Mouse (Mus musculus) heart, postnatal 4 days (tissue): ENCODE measurements around the gene Itgal. TPM values are rescaled to one million over a fixed set of nuclear protein-coding genes. Genes with fewer than 3 reads are reported as not detected.
"Not testable (repeated sequence)": the region's sequence is repeated elsewhere in the genome, so short reads cannot be mapped to it uniquely, and the experiment has no call there.

Source experiments
- DNase-seq: peaks from one replicate; pipeline ENCODE4 v3.0.0; 2021
- total RNA-seq, 2 experiments: library from RNA; stranded (reverse); gene quantifications; 2 replicates each; pipeline ENCODE4 v1.2.3; 2021

Gene Itgal
- total RNA-seq: 1 to 10 TPM; 2.3 TPM

DNA sequence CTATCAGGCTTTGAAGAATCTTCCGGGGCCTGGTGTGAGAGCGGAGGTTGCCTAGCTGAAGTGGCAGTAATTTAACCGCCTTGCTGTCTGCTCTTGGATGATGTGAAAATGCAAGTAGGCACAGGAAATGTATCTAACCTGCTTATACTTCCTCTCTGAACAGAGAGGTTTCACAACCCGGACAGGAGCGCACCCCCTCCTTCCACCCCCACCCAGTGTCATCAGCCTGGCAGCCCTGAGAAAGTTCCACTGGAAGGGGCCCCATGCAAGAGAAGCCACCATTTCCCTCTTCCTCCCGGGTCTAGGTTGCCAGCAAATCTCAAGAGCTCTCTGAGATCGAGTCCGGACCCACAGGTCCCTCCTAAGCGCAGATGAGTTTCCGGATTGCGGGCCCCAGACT lies at the start of gene Itgal:
Itgal (plus strand) TSS at position 163 of the 400 bp plus-strand sequence.
- DNase-seq: no peak

DNA sequence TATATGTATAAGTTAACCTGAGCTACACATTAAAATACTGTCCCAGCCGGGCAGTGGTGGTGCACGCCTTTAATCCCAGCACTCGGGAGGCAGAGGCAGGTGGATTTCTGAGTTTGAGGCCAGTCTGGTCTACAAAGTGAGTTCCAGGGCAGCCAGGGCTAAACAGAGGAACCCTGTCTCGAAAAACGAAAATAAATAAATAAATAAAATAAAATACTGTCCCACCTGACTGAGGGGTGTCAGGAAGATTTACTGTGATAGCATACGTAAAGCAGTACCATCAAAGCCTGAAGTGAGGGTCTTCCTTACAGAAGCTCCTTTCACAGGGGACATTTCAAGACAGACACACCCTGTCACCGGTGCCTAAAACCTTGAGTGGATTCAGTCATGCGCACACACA lies 45.5 kb upstream of the Itgal start:
- DNase-seq: not testable (repeated sequence)

DNA sequence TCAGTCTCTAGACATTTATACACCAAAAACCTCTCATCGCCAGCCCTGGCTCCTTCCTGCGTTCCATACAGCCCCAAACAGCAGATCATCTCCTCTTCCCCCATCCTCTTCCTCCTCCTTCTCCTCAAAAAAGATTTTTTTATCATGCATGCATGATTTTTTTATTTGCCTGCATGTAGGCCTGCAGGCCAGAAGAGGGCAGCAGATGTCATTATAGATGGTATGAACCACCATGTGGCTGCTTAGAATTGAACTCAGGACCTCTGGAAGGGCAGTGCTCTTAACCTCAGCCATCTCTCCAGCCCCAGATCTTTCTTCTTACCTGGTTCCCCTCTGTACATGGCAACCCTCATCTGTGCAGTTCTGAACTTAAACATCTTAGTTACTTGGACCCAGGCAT lies 43.6 kb upstream of the Itgal start:
- DNase-seq: no peak

DNA sequence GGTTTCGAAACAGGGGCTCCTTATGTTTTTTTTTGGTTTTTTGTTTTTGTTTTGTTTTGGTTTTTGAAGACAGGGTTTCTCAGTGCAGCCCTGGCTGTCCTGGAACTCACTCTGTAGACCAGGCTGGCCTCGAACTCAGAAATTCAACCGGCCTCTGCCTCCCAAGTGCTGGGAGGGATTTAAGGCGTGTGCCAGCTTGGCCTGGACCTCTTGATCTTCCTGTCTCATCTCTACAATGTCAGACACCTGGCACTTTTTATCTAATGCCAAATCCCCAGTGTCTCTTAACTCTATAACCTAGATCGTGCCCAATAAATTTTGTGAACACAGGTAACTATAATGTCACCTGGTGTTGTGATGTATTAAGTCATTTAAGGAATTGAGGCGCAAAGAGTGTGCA lies 42.7 kb upstream of the Itgal start:
- no peak for DNase-seq

DNA sequence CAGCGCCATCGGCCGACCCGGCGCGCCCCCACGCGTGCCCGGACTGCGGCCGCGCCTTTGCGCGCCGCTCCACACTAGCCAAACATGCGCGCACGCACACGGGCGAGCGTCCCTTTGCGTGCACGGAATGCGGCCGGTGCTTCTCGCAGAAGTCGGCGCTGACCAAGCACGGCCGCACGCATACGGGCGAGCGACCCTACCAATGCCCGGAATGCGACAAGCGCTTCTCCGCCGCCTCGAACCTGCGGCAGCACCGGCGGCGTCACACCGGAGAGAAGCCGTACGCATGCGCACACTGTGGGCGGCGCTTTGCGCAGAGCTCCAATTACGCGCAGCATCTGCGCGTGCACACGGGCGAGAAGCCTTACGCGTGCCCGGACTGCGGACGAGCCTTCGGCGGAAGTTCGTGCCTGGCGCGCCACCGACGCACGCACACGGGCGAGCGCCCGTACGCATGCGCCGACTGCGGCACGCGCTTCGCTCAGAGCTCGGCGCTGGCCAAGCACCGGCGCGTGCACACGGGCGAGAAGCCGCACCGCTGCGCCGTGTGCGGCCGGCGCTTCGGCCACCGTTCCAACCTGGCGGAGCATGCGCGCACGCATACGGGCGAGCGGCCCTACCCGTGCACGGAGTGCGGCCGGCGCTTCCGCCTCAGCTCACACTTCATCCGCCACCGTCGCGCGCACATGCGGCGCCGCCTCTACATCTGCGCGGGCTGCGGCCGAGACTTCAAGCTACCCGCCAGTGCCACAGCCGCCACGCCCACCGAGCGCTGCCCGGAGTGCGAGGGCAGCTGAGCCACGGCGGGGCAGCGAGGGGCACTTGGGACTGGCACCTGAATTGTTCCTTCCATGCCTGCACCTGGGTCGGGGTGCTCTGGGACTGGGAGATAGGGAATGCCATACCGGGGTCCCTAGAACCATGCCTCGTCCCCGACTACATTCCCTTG lies 42.0 kb upstream of the Itgal start:
- peak; percentile 96 for DNase-seq

DNA sequence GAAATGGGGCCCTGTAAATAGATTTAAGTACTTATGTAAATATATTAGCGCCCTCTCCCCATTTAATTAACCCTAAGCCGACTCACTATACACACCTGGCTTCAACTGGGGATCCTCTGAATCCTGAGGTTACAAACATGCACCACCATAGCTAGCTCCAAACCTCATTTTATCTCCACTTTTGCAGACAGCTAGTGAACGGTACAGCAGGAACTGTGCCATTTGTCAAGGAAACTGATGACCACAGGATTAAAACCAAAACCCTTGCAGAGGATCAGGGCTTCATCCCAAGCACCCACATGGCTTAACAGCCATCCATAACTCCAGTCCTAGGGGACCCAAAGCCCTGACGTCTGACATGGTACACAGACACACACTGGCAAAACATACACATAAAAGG lies 41.1 kb upstream of the Itgal start:
- DNase-seq: no peak

- DNase-seq: no peak
Observed at GRCm38 (mm10) chr7:127255965-127256364, 40.1 kb upstream of the Itgal start.

GRCm38 (mm10) chr7:127256518-127256917 lies 39.5 kb upstream of the Itgal start:
- DNase-seq: no peak

- DNase-seq: no peak
Observed at GRCm38 (mm10) chr7:127259186-127259905, 36.7 kb upstream of the Itgal start.

DNA sequence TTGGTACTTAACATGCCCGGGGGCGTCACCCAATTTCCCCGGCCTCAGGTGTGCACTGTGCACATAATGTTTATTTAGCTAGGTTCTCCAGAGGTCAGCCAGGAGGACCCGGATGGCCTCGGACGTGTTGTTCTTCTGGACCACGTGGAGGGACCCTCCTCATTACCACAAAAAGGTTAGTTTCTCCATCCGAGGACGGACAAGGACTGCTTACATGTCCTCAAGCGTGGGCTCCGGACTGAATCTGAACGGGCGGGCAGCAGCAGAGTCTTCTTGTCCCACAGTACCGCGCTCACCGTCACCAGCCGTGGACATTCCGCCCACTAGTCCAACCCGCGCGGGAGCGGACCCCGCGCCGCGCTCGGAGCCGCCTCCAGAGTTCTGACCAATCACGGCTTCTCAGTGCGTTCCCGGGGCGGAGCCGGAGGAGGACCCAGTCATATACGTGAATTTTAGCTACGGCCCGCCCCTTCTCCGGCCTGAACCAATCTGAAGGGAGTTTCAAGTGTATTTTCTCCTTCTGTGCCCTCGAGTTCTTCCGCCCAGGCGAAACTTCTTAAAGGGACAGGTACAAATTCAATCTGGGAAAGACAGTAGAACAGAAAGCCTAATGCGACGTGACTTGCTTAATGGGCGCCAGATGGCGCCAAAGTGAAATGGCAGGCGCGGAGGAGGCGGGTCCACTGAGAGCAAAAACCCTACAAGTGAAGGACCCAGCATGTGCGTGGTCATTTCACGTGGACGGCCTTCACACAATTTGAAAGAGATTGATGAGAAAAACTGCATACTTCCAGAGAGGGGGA lies 35.5 kb upstream of the Itgal start, which contains the start of gene Dctpp1:
Dctpp1 (minus strand) TSS at position 401 of the 803 bp plus-strand sequence.
- peak; percentile 97 for DNase-seq

DNA sequence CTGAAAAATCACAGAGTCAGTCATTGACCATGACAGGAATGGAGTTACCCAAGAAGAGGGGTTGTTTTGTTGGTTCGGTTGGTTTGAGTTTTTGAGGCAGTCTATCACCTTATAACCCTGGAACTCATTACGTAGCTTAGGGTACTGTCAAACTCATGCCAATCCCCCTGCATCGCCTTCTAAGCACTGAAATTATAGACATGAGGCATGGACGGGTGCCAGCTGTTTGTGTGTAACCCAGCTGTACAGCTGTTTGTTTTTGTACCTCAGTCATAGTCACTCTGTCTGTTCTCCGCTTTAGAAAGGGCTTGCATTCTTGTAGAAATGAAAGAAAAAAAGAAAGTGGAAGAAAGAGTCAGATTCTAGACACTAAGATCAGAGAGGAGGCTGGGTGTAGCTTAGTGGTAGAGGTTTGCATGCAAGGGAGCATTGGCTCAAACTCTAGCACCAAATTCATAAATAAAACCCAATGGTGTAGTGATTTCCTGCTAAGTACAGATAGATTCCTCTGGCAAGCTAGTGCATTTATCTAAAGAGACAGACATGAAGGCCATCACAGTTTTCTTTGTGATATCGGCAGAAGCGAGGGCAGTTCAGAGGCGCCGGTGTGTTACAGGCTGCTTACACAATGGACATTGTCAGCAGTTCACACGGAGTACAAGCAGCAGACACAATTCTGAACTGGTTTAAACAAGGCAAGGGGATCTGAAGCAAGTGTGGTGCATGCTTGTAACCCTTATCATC lies 33.7 kb upstream of the Itgal start:
- DNase-seq: no peak

DNA sequence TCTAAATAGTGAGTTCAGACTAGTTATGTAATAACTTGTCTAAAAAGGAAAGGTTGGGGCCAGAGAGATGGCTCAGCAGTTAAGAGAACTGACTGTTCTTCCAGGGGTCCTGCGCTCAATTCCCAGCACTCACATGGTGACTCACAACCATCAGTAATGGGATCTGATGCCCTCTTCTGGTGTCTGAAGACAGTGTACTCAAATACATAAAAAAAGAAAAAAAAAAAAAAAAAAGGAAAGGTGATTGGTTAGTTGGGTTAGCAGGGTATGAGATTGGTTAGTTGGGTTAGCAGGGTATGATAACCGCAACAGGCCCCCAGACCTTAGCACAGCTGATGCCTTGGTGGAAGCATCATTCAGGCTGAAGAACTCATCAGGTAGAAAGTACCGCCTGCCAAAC lies 32.5 kb upstream of the Itgal start:
- DNase-seq: no peak

DNA sequence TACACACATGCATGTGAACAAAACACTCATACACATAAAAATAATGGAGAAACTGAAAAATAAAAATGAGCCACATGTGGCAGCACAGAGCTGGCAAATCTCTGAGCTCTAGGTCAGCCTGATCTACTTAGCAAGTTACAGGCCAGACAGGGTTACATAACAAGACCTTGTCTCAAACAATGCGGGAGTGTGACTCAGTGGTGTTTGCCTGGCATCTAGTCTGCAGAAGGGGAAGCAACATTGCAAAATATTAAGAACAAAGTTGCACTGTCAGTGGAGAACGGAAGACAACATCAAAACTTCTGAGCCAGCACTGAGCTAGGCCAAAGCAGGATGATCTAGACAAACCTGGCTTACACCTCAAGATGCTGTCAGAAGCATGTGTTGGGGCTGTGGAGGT lies 25.8 kb upstream of the Itgal start:
- no peak for DNase-seq

DNA sequence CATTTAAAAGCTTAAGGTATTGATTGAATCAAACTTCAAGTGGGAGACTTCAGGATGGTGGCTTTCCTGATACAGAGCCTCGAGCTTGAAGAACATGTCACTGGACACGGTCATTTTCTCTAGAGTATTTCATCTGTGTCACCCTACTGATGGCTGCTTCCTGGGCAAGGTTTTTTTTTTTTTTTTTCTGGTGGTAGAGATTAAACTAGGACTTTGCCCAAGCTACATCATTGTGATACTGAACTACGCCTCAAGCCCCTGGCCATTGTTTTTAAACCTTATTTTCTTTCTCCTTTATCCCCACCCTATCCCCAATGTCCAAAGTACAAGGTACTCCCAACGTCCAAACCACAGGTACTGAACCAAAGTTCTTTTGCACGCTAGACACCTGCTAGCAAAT lies 25.4 kb upstream of the Itgal start:
- DNase-seq: no peak

DNA sequence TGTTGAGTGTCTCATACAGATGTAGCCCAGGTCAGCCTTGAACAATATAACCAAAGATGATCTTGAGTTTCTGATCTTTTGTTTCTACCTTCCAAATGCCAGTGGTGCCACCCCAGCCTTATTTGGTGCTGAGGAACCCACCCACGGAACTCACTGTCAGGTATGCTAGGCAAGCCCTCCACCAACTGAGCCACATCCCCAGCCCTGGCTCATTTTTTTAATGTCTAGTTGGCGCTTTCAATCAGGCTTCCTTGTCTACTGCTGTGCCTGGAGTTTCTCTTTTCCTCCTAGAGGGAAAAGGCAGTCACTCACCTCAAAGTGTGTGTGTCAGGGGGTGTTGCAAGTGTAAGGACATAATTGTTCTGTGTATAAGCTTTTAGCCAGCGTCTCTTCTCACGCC lies 25.0 kb upstream of the Itgal start:
- no peak for DNase-seq

DNA sequence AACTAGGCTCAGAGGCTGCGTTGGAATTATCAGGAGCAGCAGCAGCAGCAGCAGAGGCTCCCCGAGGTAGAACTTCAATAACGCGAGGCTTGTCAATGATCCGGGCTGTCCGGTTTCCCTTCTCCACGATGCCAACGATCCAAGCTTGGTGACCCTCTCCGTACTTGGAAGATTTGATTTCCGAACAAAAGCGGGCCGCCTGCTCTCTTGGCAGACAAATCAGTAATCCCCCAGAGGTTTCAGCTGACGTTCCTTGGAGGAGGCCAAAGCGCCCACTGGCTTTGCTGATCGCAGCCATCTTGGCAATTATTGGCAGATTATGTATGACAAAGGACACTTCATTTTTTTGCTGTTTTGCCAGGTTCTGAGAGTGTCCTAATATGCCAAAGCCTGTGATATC lies 23.5 kb upstream of the Itgal start:
- no peak for DNase-seq

DNA sequence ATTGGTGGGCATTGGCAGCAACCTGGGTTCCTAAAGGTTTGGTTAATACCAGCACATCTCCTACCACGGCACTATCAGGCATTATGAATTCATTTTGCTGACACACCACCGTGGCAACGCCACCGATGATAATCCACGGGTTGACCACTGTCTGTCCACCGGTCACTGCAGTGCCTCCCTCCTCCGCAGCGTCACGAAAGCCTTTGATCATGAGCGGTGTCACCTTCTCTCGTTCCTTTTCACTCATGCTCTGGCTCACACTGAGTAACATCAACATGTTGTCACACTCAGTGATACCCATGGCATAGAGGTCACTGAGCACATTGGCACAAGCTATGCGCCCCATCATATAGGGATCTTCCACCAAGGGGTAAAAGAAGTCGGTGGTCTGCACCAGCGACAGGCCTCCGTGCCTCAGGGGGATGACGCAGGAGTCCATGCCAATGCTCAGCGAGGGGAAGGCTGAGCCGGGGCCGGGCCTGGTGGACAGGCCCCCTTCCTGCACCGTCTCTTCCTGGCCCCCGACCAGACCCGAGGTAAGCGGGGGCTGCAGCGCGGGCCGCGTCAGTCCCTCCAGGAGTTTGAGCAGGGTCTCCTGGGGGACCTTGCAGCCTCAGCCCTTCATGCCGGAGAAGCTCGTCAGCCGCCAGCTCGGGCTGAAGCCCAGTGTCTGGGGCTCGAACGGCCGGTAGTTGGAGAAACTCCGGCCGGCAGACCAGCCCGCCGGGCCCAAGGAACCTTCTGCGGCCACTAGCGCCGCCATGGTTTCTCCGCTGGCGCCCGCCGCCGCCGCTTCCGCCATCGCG lies 22.7 kb upstream of the Itgal start:
- DNase-seq: peak; percentile 63

DNA sequence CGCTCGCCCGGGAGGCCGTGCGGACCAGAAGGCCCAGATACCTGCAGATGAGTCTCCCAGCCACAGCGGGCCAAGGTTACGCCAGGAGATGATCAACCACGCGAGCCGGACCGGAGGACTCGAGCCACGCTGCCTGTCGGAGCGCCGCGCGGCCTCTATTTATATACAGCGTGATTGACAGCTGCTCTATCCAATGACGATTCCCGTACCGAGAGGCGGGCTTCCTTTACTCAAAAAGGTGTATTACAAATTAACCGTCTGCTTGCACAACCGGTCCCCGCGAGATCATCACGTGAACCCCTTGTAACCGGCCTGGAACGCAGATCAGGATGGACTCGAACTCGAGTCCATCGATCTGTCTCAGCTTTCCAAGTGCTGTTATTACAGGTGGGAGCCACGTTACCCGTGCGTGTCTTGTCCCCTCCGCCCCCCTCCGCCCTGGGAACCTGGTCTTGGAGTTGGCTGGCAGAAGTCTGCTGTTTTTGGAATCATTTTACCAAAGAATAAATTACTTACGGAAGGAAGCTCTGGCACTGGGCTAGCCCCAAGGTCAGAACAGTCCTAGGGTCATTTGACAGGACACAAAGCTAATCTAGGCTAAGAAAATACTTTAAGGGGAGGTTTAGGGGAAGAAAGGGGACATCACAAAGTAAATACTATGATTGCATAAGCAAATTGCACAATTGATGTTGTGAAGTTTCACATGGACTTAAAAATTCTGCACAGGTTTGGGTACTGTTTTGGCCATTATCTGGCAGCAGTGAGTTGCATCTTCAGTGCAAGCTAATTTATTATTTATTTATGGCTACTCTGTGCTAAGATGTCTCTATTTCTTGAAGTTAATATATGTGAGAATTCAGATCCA lies 21.9 kb upstream of the Itgal start, which contains the start of gene Sephs2:
Sephs2 (minus strand) TSS at position 131 of the 865 bp plus-strand sequence.
- DNase-seq: peak; percentile 97

GRCm38 (mm10) chr7:127276519-127276961 lies 19.5 kb upstream of the Itgal start:
- no peak for DNase-seq

- peak; percentile 34 for DNase-seq
Observed at GRCm38 (mm10) chr7:127278311-127278710, 17.7 kb upstream of the Itgal start.
